Mouse (Mus musculus) embryo, embryonic 10 days (tissue): ENCODE measurements around the gene St8sia4.
A peak's percentile ranks its signal among the peaks of the same experiment; 100 is the strongest.
"Not testable (repeated sequence)": the region's sequence is repeated elsewhere in the genome, so short reads cannot be mapped to it uniquely, and the experiment has no call there.

ENCODE experiments used
- DNase-seq: peaks from one replicate; pipeline ENCODE4 v3.0.0-alpha.2; 2015; ENCODE audit warnings: low spot score

Gene St8sia4

DNA sequence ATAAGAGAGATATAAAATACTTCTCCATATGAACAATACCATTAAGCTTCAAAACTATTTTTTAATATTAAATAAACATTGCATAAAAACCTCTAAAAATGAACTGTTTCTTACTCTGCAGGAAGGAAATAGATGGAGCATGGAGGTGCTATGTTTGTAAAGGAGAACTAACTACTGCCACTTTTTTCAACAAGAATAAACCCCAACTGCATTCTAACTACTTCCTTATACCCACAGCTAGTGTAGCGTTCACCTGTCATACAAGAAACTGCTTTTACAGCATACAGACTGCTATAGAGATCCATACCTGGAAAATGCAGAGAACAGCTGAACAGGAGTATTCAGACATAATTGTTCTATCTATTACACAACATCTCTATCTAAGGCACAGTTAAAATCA lies 70.5 kb downstream of the St8sia4 start:
- no peak for DNase-seq

- no peak for DNase-seq
Observed at GRCm38 (mm10) chr1:95591101-95591500, 76.3 kb downstream of the St8sia4 start.

GRCm38 (mm10) chr1:95590108-95590507 lies 77.3 kb downstream of the St8sia4 start:
- no peak for DNase-seq

GRCm38 (mm10) chr1:95589471-95589870 lies 77.9 kb downstream of the St8sia4 start:
- no peak for DNase-seq

- no peak for DNase-seq
Observed at GRCm38 (mm10) chr1:95583310-95583709, 84.1 kb downstream of the St8sia4 start.

DNA sequence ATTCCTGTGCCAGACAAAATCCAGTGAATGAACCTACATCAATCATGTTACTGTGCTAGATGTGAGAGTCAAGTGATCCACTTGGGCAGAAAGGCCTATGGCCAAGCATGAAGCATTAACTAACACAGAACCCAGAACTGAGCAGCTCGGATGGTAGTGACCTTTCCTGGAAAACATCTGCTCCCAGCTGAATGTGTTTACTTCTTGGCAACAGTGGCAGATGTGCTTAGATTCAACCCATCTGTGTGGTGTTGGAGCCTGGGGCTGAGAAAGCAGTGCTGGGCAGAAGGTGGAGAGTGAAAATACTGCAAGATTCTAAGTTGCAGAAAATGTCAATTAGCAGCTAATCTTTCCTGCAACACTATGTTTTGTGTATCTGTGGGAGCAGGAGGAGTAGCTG lies 85.1 kb downstream of the St8sia4 start:
- DNase-seq = peak; percentile 41

- DNase-seq = no peak
Observed at GRCm38 (mm10) chr1:95572619-95573540, 94.5 kb downstream of the St8sia4 start.

GRCm38 (mm10) chr1:95571106-95571505 lies 96.3 kb downstream of the St8sia4 start:
- no peak for DNase-seq

GRCm38 (mm10) chr1:95554556-95554955 lies 112.8 kb downstream of the St8sia4 start:
- DNase-seq = not testable (repeated sequence)

- DNase-seq = no peak
Observed at GRCm38 (mm10) chr1:95541460-95541859, 125.9 kb downstream of the St8sia4 start.
